Mouse (Mus musculus): Measurements from ENCODE around the gene Tpsg1.

- no peak for TF ChIP-seq CTCF (IDR thresholded peaks at IDR 0.05; ENCODE audit: low read depth)
- TF ChIP-seq EP300 (IDR thresholded peaks at IDR 0.05; ENCODE audit: low read depth) = no peak
Observed at GRCm38 (mm10) chr17:25416219-25416618, 47.1 kb downstream of the Tpsg1 start.

Data from liver, postnatal 0 days (tissue).